Mouse (Mus musculus) ES-Bruce4 (cell line): Measurements from ENCODE around the gene Pitx1. TPM values are rescaled to one million over a fixed set of nuclear protein-coding genes. Genes with fewer than 3 reads are reported as not detected.

Source experiments
- H3K27ac ChIP-seq: 2 replicates; pipeline ENCODE4 v1.5.1; 2012; ENCODE audit warnings: low read length, inconsistent platforms; ENCODE audit not compliant: insufficient read depth
- H3K27me3 ChIP-seq: 2 replicates; pipeline ENCODE4 v1.6.1; 2012; ENCODE audit warnings: mild to moderate bottlenecking, low read length, inconsistent platforms; ENCODE audit not compliant: control insufficient read depth, poor library complexity, insufficient read depth, severe bottlenecking
- H3K36me3 ChIP-seq: 2 replicates; pipeline ENCODE4 v1.6.1; 2012; ENCODE audit warnings: inconsistent platforms, mild to moderate bottlenecking, low read length, moderate library complexity; ENCODE audit not compliant: control insufficient read depth, poor library complexity, insufficient read depth, severe bottlenecking
- H3K4me1 ChIP-seq: one replicate; pipeline ENCODE4 v1.8.1; 2011; ENCODE audit warnings: low read length; ENCODE audit not compliant: control insufficient read depth, insufficient read depth
- H3K4me3 ChIP-seq: 2 replicates; pipeline ENCODE4 v1.5.1; 2011; ENCODE audit warnings: low read depth, mild to moderate bottlenecking, low read length
- H3K9ac ChIP-seq: 2 replicates; pipeline ENCODE4 v1.6.1; 2012; ENCODE audit warnings: low read depth, mild to moderate bottlenecking, inconsistent platforms; ENCODE audit not compliant: poor library complexity, severe bottlenecking
- H3K9me3 ChIP-seq: replicated peaks from 2 replicates; pipeline ENCODE4 v1.6.1; 2012; ENCODE audit warnings: mild to moderate bottlenecking, low read length, inconsistent platforms; ENCODE audit not compliant: control insufficient read depth, poor library complexity, insufficient read depth, severe bottlenecking
- CTCF ChIP-seq: IDR thresholded peaks from one replicate; pipeline ENCODE4 v1.8.1; 2011; ENCODE audit warnings: low read depth, low read length
- EP300 ChIP-seq: IDR thresholded peaks from 2 replicates; pipeline ENCODE4 v1.6.1; 2011; ENCODE audit warnings: low read depth, low read length; ENCODE audit not compliant: insufficient read depth
- POLR2A ChIP-seq: IDR thresholded peaks from one replicate; pipeline ENCODE4 v1.8.1; 2011; ENCODE audit warnings: low read length; ENCODE audit not compliant: insufficient read depth
- polyA plus RNA-seq: library from polyadenylated mRNA; stranded (reverse); fragments of >200 nt; gene quantifications from 2 replicates; pipeline ENCODE4 v1.2.4, GENCODE M21; 2011; ENCODE audit warnings: low read depth; ENCODE audit not compliant: missing spikeins, insufficient read depth, insufficient read length

Gene Pitx1
- polyA plus RNA-seq, 1 experiment, result 0.33 TPM

DNA sequence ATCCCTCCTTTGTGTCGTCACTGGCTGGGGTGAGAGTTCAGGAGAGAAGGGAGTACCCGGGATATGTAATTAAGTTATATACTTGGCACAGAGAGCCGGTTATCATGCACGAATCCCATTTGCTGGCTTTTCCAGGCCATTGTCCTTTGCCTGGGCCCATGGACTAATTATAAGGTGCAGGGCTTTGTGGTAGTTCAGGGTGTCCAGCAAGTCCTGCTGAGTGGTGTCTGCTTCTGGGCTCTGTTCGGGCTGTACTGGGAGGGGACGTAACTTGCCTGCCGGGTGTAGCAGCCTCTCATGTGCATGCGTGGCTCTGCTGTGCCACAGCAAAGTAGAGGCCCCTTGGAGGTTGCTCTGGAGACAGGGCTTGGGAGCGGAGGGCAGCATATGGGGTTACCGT lies 24.5 kb upstream of the Pitx1 start:
- no peaks in the 10 kb centered on the region for H3K9me3 ChIP-seq
- H3K27me3 ChIP-seq, result no peaks in the 10 kb centered on the region
- no peak overlapping the region for H3K27ac ChIP-seq
- no peaks in the 10 kb centered on the region for H3K36me3 ChIP-seq
- no peak overlapping the region for H3K4me3 ChIP-seq
- no peak overlapping the region for H3K9ac ChIP-seq
- no peaks in the 10 kb centered on the region for H3K4me1 ChIP-seq
- TF ChIP-seq CTCF (no peak), POLR2A (no peak), EP300 (no peak)

DNA sequence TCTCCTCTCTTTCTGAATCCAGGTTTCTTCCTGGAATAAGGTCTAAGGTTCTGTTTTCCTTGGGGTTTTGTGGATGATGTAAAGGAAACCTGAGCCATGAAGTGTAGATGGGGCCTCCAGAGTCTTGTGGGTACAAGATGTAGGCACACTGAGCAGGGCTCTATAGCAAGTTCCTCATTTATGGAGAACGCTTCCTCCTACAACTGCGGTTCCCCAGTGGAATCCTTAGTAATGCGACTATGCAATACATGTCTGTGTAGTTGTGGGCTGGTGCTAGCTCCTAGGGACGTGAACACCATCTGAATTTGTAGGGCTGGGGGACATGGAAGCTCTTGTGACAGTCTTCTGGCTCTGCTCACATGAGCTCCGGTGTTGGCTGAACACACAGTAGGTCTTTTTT lies 22.5 kb upstream of the Pitx1 start:
- Histone ChIP-seq H3K4me3 (no peak overlapping the region), H3K27me3 (no peaks in the 10 kb centered on the region), H3K27ac (no peak overlapping the region), H3K9ac (no peak overlapping the region), H3K4me1 (no peaks in the 10 kb centered on the region), H3K9me3 (no peaks in the 10 kb centered on the region), H3K36me3 (no peaks in the 10 kb centered on the region)
- TF ChIP-seq POLR2A (no peak), EP300 (no peak), CTCF (no peak)

DNA sequence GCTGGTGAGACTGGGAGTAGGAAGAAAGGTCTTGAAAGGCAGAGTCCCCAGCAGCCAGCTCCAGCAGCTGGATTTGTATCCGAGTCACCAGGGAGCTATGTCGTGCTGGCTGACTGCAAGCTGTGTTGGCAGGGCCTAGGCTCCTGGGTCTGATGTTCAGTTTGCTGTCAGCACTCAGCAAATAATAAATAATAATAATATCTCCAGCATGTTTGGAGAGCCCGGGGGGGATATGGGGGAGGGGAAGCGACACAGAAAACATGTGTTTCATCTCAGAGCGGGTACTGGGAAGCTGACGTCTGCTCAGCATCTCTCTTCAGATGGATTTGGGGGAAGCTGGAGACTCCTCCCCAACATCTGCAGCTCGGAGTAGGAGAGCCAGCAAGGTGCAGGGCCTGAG lies 19.8 kb upstream of the Pitx1 start:
- Histone ChIP-seq H3K27ac (no peak overlapping the region), H3K9ac (no peak overlapping the region), H3K4me3 (no peak overlapping the region), H3K36me3 (no peaks in the 10 kb centered on the region), H3K27me3 (no peaks in the 10 kb centered on the region), H3K4me1 (no peaks in the 10 kb centered on the region), H3K9me3 (no peaks in the 10 kb centered on the region)
- no peak for TF ChIP-seq POLR2A
- TF ChIP-seq EP300, result no peak
- TF ChIP-seq CTCF, result no peak

DNA sequence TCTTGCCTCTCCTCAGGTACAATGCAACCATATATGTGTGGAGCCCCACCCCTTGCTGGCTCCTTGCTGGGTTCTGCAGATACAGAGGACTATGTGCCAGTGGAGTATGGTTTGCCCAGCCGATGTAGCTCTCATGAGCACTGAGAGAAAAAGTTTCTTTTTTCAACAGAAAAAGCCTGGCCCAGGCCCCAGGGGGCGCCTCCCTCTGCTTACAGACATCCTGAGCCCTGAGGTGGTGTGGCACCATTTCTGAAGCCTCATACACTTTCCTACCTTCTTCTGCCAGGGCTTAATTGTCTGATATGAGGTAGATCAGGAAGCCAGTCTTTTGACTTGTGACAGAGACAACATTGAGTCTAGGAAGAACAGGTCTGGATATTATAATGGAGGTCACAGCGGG lies 16.2 kb upstream of the Pitx1 start:
- Histone ChIP-seq H3K27me3 (no peaks in the 10 kb centered on the region), H3K27ac (no peak overlapping the region), H3K4me1 (no peaks in the 10 kb centered on the region), H3K9ac (no peak overlapping the region), H3K36me3 (no peaks in the 10 kb centered on the region), H3K4me3 (no peak overlapping the region), H3K9me3 (no peaks in the 10 kb centered on the region)
- TF ChIP-seq CTCF, result no peak
- TF ChIP-seq POLR2A, result no peak
- no peak for TF ChIP-seq EP300

DNA sequence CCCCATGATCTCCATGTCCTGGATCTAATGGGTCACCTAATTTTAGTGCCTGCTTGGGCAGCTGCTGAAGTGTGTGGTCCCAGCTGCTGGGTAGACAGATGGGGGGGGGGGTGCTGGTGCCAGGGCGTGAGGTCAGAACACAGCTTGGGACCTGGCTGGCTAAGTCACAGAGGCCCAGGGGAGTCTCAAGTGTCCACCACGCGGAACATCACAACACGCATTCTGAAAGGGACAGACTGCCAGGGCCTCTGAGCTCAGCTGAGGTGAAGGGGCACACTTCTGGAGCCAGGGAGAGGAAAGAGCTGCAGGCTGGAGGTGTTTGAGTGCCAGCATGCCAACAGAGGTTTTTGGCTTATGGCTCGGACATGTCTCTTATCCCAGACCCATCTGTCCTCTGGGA lies 14.7 kb upstream of the Pitx1 start:
- H3K4me3 ChIP-seq, result no peak overlapping the region
- no peak for TF ChIP-seq POLR2A
- no peak for TF ChIP-seq EP300
- no peak overlapping the region for H3K27ac ChIP-seq
- H3K27me3 ChIP-seq, result no peaks in the 10 kb centered on the region
- H3K9ac ChIP-seq, result no peak overlapping the region
- no peaks in the 10 kb centered on the region for H3K4me1 ChIP-seq
- no peaks in the 10 kb centered on the region for H3K36me3 ChIP-seq
- H3K9me3 ChIP-seq, result no peaks in the 10 kb centered on the region

DNA sequence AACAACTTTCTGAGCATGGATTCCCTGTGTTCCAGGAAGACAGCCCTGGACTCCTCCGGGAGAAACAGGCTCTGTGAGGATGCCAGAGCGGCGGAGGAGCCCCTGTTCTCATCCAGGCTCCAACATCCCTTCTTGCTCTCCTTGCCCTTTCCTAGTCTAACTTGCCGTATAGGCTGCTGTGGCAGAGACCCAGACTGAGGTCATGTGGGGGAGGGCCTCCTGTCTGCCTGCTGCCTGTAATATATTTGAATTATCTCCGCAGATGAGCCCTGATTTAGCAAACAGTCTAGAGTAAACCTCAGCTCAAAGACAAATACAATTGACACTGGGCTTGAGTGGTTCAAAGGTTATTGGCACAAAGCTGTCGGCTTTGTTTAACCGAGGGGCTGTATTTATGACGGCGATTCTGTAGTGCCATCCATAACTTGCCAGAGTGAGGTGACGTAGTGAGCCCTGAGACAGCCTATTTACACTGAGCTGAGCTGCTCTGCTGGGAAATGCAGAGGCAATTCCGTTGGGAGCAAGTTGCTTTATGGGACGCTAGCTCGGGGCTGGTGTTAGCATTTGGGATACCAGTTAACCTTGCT lies 12.7 kb upstream of the Pitx1 start:
- no peak overlapping the region for H3K27ac ChIP-seq
- H3K9ac ChIP-seq, result no peak overlapping the region
- no peaks in the 10 kb centered on the region for H3K36me3 ChIP-seq
- H3K4me1 ChIP-seq, result no peaks in the 10 kb centered on the region
- TF ChIP-seq POLR2A, result no peak
- no peak overlapping the region for H3K4me3 ChIP-seq
- no peaks in the 10 kb centered on the region for H3K27me3 ChIP-seq
- H3K9me3 ChIP-seq, result peaks cover 2% of the 10 kb centered on the region; the same call in 1 of the 2 replicates
